ENCODE assay signal across 8 mouse cellular contexts in genomic region chr17:70755669-70756263, GRCm38 (mm10).
A peak's percentile ranks its signal among the peaks of the same experiment; 100 is the strongest.
DNase-seq lines count a peak whose midpoint lies in the region; ATAC-seq and TF ChIP-seq lines count a peak whose summit lies in the region.

No protein-coding gene starts in this region.

- peaks cover 2% of the 10 kb centered on the region; the same call in 1 of the 2 replicates for H3K4me1 ChIP-seq in heart, embryonic 11.5 days (ENCODE audit: control insufficient read depth, insufficient read depth, low read length)
- peaks cover 38% of the 10 kb centered on the region for H3K4me1 ChIP-seq in limb, embryonic 10.5 days

- H3K4me2 ChIP-seq in heart, embryonic 11.5 days = peak overlapping the region; percentile 86
- peak overlapping the region; percentile 100 for H3K4me2 ChIP-seq in myocyte (ENCODE audit: low read depth)

- WGBS in heart, embryonic 11.5 days (ENCODE audit: insufficient replicate concordance) = 8% methylated on average over 14 of the region's 14 CpGs
- WGBS in limb, embryonic 10.5 days = 5% methylated on average over 13 of the region's 14 CpGs

- H3K27me3 ChIP-seq in heart, embryonic 11.5 days (ENCODE audit: control insufficient read depth, insufficient read depth, low read length) = no peaks in the 10 kb centered on the region; the same call in 1 of the 2 replicates
- H3K27me3 ChIP-seq in limb, embryonic 10.5 days (ENCODE audit: low read depth, poor library complexity, severe bottlenecking) = no peaks in the 10 kb centered on the region
- no peaks in the 10 kb centered on the region for H3K27me3 ChIP-seq in myocyte (ENCODE audit: control insufficient read depth, insufficient read depth, insufficient read length)

- no peaks in the 10 kb centered on the region for H3K36me3 ChIP-seq in heart, embryonic 11.5 days (ENCODE audit: control insufficient read depth, insufficient read depth, low read length)
- no peaks in the 10 kb centered on the region for H3K36me3 ChIP-seq in limb, embryonic 10.5 days
- H3K36me3 ChIP-seq in myocyte (ENCODE audit: control insufficient read depth, insufficient read depth) = no peaks in the 10 kb centered on the region

- DNase-seq in 3T3-L1 (ENCODE audit: low read depth, low spot score) (peak; percentile 66), ZHBTc4 (ENCODE audit: low read depth, low spot score) (peak; percentile 59)
- no peak for DNase-seq in limb, embryonic 10.5 days (ENCODE audit: low spot score)
- DNase-seq in left cerebral cortex, postnatal 36 days (ENCODE audit: low spot score in 2 of 2) = no peak
- no peak for DNase-seq in thymus, postnatal 0 days (ENCODE audit: low spot score)
- DNase-seq in layer of hippocampus, postnatal 36 days = no peak

- ATAC-seq in heart, embryonic 11.5 days (replicated peaks; ENCODE audit: insufficient number of reproducible peaks, low FRiP score, low TSS enrichment) = peak; percentile 29; the same call in 1 of the 2 replicates

- intact Hi-C loops in left cerebral cortex, postnatal 36 days (cut with DNase I) = no loop called here

- peak overlapping the region; percentile 69 for H3K9ac ChIP-seq in heart, embryonic 11.5 days (ENCODE audit: low read depth, low read length)

- no peak overlapping the region for H3ac ChIP-seq in myocyte (ENCODE audit: control insufficient read depth, insufficient read length)

- TF ChIP-seq POLR2A in myocyte (IDR thresholded peaks at IDR 0.05; ENCODE audit: insufficient read length, low read depth) = peak; percentile 51

- no peaks in the 10 kb centered on the region for H3K9me3 ChIP-seq in heart, embryonic 11.5 days (replicated peaks; ENCODE audit: control insufficient read depth, low read length)
- no peaks in the 10 kb centered on the region for H3K9me3 ChIP-seq in limb, embryonic 10.5 days (replicated peaks)

- peak overlapping the region; percentile 44 for H3K4me3 ChIP-seq in heart, embryonic 11.5 days (ENCODE audit: low read depth, low read length)
- peak overlapping the region; percentile 56 for H3K4me3 ChIP-seq in limb, embryonic 10.5 days
- peak overlapping the region; percentile 23 for H3K4me3 ChIP-seq in myocyte

- H3K27ac ChIP-seq in heart, embryonic 11.5 days (ENCODE audit: low read depth, low read length) = peak overlapping the region; percentile 83
- peak overlapping the region; percentile 89 for H3K27ac ChIP-seq in limb, embryonic 10.5 days

- H3K79me2 ChIP-seq in myocyte (ENCODE audit: control insufficient read depth, insufficient read depth) = no peaks in the 10 kb centered on the region

TF ChIP-seq in myocyte, 11 proteins besides CTCF, POLR2A, EP300 and RAD21:
- no peak for TF ChIP-seq TCF3 (IDR thresholded peaks at IDR 0.05; ENCODE audit: insufficient read length, low read depth)
- no peak for TF ChIP-seq E2F4 (IDR thresholded peaks at IDR 0.05; ENCODE audit: insufficient read depth)
- no peak for TF ChIP-seq USF1 (IDR thresholded peaks at IDR 0.05; ENCODE audit: low read depth)
- TF ChIP-seq TCF12 (IDR thresholded peaks at IDR 0.05; ENCODE audit: insufficient read depth, poor library complexity, severe bottlenecking) = no peak
- peak; percentile 27 for TF ChIP-seq POLR2AphosphoS2 (IDR thresholded peaks at IDR 0.05; ENCODE audit: insufficient read length, low read depth)
- no peak for TF ChIP-seq REST (IDR thresholded peaks at IDR 0.05; ENCODE audit: insufficient read depth, insufficient read length)
- peak in 1 of 3 experiments; percentile 61 for TF ChIP-seq MYOD1 (IDR thresholded peaks at IDR 0.05; ENCODE audit: control insufficient read depth in 1 of 3, insufficient read length in 2 of 3, low read depth in 2 of 3)
- TF ChIP-seq CEBPB (IDR thresholded peaks at IDR 0.05; ENCODE audit: insufficient read depth, poor library complexity, severe bottlenecking) = no peak
- peak in 1 of 3 experiments; percentile 47 for TF ChIP-seq MYOG (IDR thresholded peaks at IDR 0.05; ENCODE audit: control insufficient read depth in 1 of 3, insufficient read depth in 1 of 3, insufficient read length in 2 of 3, low read depth in 2 of 3)
- no peak for TF ChIP-seq SRF (IDR thresholded peaks at IDR 0.05; ENCODE audit: control insufficient read depth, insufficient read length, low read depth)
- no peak for TF ChIP-seq MAX (IDR thresholded peaks at IDR 0.05; ENCODE audit: low read depth)

Comparison
In these comparisons a context has a peak if more than half of its experiments do, and no peak if none do; other contexts are left out.
1. DNase-seq: peak in 3T3-L1 (single experiment) and ZHBTc4 (single experiment); none in limb, embryonic 10.5 days (single experiment), left cerebral cortex, postnatal 36 days (0 of 2), thymus, postnatal 0 days (single experiment) and layer of hippocampus, postnatal 36 days (0 of 2).
2. Peak in every context shown above with its lines, with median percentiles within 50 percentile points of each other: H3K4me3 ChIP-seq.